Mouse (Mus musculus): ENCODE data around the gene Homer1.

Homer1 gene

DNA sequence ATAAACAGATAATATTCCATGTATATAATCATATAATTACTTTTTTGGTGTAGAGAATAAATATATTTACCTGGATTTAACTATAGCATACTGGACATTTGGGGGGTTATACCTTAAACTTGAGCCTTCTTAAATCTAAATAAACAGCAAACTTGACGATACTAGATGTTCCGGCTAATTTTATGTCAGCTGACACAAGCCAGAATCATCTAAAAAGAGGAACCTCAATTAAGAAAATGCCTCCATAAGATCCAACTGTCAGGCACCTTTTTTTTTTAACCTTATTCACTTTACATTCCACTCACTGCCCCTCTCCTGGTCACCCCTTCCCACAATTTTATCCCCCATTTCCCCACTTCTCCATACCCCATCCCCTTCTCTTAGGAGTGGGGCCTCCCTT is 84.2 kb downstream of the Homer1 start:
- in situ Hi-C loops (cut with MboI; ENCODE audit: low pct_unique_long_range_greater_than_20kb in 1 of 2, low sequenced_read_pairs in 2 of 2, unreplicated experiment in 1 of 2), result no loop called here

GRCm38 (mm10) chr13:93384481-93384880 is 85.0 kb downstream of the Homer1 start:
- in situ Hi-C loops (cut with MboI; ENCODE audit: low pct_unique_long_range_greater_than_20kb in 1 of 2, low sequenced_read_pairs in 2 of 2, unreplicated experiment in 1 of 2), result no loop called here

- in situ Hi-C loops (cut with MboI; ENCODE audit: low pct_unique_long_range_greater_than_20kb in 1 of 2, low sequenced_read_pairs in 2 of 2, unreplicated experiment in 1 of 2), result no loop called here
Measured at GRCm38 (mm10) chr13:93385147-93385546, 85.7 kb downstream of the Homer1 start.

GRCm38 (mm10) chr13:93387440-93387839 is 88.0 kb downstream of the Homer1 start:
- in situ Hi-C loops (cut with MboI; ENCODE audit: low pct_unique_long_range_greater_than_20kb in 1 of 2, low sequenced_read_pairs in 2 of 2, unreplicated experiment in 1 of 2), result no loop called here

DNA sequence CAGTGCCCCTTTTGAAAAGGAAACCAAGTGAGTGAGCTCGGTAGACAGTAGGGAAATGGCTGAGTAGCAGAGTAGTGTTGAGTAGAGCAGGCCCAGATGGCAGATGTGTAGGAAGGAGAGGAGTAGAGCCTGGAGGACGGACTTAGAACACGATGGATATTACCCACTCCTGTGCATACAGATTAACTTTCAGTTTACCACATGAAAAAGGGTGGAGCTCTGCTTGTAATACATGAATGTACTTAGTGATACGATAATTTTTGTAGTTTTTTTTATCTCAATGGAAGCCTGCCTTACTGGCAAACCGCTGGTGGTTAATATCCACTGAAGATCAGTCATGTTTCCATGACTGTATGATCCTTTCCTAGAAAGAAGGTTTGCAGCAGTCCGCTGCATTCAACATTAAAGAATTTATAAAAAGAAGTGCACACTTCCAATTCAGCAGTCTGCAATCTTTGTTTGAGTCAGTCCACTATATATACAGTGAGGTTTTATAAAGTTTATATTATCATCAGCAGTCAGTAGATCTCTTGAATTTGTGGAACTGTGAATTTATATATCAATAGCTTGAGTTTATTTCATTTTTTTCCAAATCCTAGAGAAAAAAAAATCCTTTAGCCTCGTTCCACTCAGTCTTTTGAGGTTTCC is 89.3 kb downstream of the Homer1 start:
- in situ Hi-C loops (cut with MboI; ENCODE audit: low pct_unique_long_range_greater_than_20kb in 1 of 2, low sequenced_read_pairs in 2 of 2, unreplicated experiment in 1 of 2), result no loop called here

- in situ Hi-C loops (cut with MboI; ENCODE audit: low pct_unique_long_range_greater_than_20kb in 1 of 2, low sequenced_read_pairs in 2 of 2, unreplicated experiment in 1 of 2), result no loop called here
Measured at GRCm38 (mm10) chr13:93389242-93389625, 89.8 kb downstream of the Homer1 start.

- in situ Hi-C loops (cut with MboI; ENCODE audit: low pct_unique_long_range_greater_than_20kb in 1 of 2, low sequenced_read_pairs in 2 of 2, unreplicated experiment in 1 of 2), result no loop called here
Measured at GRCm38 (mm10) chr13:93399710-93400216, 100.3 kb downstream of the Homer1 start.

GRCm38 (mm10) chr13:93401947-93402346 is 102.5 kb downstream of the Homer1 start:
- in situ Hi-C loops (cut with MboI; ENCODE audit: low pct_unique_long_range_greater_than_20kb in 1 of 2, low sequenced_read_pairs in 2 of 2, unreplicated experiment in 1 of 2), result no loop called here

DNA sequence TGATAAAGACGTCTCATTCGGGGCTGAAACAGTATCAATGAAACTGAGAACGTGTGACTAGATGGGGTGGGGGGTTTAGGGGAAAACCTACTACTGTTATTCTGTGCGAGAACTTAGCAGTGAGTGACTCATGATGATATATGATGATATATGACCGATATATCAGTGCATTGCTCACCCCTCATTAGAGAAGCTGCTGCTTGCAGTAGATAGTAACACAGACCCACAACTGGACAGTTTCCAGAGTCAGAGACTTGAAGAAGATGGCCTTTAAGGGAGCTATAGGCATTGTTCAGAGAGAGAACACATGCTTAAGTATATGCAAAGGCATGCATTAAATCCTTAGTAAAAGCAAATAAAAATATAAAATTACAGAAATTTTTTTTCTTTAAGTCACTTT is 107.4 kb downstream of the Homer1 start:
- in situ Hi-C loops (cut with MboI; ENCODE audit: low pct_unique_long_range_greater_than_20kb in 1 of 2, low sequenced_read_pairs in 2 of 2, unreplicated experiment in 1 of 2), result no loop called here

DNA sequence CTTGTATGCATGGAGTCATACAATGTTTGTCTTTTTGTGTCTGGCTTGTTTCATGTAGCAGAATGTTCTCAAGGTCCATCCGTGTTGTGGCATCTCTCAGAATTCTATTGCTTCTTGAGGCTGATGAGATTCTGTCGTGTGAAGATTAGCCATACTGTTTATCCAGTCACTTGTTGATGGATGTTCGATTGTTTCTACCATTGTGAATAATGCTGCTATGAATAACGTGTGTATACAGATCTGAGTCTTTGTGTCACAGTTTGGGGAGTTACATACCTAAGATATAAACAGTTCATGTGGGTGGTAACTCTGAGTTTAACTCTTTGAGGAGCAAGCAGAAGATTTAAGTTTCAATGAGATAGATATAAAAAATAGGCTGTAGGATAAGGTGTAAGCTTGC is 110.9 kb downstream of the Homer1 start:
- in situ Hi-C loops (cut with MboI; ENCODE audit: low pct_unique_long_range_greater_than_20kb in 1 of 2, low sequenced_read_pairs in 2 of 2, unreplicated experiment in 1 of 2), result no loop called here

DNA sequence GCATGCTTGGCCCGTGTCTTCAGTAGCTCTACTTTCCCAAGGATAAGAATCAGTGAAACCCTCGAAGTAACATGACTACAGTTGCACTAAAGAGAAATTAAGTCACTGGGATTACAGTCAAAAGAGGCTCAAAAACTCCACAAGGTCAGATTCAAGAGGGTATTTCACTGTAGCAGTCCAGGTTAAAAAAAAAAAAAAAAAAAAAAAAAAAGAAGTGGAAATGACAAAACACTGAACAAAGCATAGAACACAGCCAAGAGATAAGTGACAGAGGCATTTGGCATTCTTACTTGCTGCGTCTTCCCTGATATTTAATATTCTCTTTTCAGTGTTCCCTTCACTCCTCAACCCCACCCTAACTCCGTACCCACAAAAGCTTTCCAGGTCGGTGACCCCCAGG is 115.6 kb downstream of the Homer1 start:
- in situ Hi-C loops (cut with MboI; ENCODE audit: low pct_unique_long_range_greater_than_20kb in 1 of 2, low sequenced_read_pairs in 2 of 2, unreplicated experiment in 1 of 2), result no loop called here

DNA sequence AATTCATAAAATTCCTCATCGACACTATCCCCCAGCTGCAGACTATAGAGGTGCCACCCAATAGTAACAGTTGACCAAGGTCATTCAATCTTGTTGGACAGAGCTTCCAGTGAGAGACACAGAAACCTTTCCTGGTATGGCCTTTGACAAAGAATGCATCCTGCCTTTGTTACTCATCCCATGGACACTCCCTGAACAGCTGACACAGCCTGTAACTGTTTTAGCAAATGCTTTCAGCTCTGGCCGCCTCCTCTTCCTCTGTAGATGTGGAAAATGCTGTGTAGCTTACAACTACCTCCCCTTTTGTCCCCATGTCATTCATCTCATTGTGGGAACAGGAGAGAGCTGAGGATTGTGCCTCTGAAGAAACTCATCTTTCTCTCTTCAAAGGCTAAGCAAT is 118.9 kb downstream of the Homer1 start:
- in situ Hi-C loops (cut with MboI; ENCODE audit: low pct_unique_long_range_greater_than_20kb in 1 of 2, low sequenced_read_pairs in 2 of 2, unreplicated experiment in 1 of 2), result no loop called here

DNA sequence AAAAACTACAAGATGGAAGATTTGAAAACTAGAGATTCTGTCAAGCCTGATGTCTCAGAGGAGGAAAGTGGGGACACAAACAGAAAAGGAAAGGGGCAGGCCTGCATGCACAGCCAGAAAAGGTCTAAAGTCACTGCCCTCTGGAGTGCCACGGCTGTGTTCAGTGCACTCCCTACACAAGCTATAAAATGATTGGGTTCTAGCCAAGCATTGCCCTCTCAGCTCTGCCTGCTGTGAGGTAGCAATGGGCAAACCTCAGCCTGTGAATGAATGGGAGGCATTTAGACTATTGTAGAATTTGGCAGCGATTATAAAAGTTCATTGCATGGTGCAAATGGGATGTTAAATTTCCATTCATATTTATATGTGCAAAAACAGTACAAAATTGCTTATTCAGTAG is 120.3 kb downstream of the Homer1 start:
- in situ Hi-C loops (cut with MboI; ENCODE audit: low pct_unique_long_range_greater_than_20kb in 1 of 2, low sequenced_read_pairs in 2 of 2, unreplicated experiment in 1 of 2), result no loop called here

- in situ Hi-C loops (cut with MboI; ENCODE audit: low pct_unique_long_range_greater_than_20kb in 1 of 2, low sequenced_read_pairs in 2 of 2, unreplicated experiment in 1 of 2), result no loop called here
Measured at GRCm38 (mm10) chr13:93423224-93423623, 123.8 kb downstream of the Homer1 start.

DNA sequence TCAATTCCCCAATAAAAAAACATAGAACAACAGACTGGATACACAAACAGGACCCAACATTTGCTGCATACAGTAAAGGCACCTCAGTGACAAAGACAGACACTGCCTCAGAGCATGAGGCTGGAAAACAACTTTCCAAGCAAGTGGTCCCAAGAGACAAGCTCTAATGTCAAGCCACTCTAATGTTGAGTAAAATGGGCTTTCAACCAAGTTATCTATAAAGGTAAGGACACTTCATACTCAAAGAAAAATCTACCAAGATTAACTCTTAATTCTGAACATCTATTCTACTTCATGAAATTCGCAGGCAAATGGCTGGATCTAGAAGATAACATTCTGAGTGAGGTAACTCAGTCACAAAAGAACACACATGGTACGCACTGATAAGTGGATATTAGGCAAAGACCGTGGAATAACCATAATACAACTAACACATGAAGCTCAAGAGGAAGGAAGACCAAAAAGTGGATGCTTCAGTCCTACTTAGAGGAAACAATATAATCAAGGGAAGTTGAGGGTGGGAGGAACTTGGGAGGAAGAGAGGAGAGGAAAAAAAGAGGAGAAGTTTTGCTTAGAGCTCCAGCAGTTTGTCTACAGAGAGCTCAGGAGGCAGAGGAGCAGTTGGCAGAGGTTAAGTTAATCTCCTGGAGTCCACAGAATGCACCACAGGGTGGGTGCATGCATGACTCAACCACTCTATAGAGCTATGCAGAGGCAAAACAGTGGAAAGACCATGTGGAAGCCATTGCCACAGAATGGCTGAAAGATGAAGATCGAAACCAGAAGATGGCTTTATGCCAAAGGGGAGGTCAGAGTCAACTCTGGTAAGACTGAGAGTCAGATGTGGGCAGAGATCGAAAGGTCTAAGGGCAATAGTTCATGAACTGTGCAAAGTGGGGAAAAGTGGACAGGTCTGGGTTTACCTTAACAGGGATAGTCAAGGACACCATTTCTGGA is 128.8 kb downstream of the Homer1 start:
- in situ Hi-C loops (cut with MboI; ENCODE audit: low pct_unique_long_range_greater_than_20kb in 1 of 2, low sequenced_read_pairs in 2 of 2, unreplicated experiment in 1 of 2), result no loop called here

GRCm38 (mm10) chr13:93429205-93429604 is 129.8 kb downstream of the Homer1 start:
- in situ Hi-C loops (cut with MboI; ENCODE audit: low pct_unique_long_range_greater_than_20kb in 1 of 2, low sequenced_read_pairs in 2 of 2, unreplicated experiment in 1 of 2), result no loop called here

DNA sequence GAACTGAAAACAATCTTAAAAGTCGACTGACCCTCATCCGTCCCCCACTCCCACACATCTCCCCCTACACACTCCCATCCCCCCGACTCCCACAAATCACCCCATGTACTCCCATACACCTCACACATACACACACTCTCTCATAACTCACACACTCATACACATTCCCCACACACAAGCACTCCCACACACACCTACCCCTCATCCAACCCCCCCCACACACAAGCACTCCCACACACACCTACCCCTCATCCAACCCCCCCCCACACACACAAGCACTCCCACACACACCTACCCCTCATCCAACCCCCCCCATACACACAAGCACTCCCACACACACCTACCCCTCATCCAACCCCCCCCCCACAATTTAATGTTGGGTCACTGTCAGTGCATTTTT is 140.7 kb downstream of the Homer1 start:
- in situ Hi-C loops (cut with MboI; ENCODE audit: low pct_unique_long_range_greater_than_20kb in 1 of 2, low sequenced_read_pairs in 2 of 2, unreplicated experiment in 1 of 2), result no loop called here

GRCm38 (mm10) chr13:93453275-93453674 is 153.8 kb downstream of the Homer1 start:
- in situ Hi-C loops (cut with MboI; ENCODE audit: low pct_unique_long_range_greater_than_20kb in 1 of 2, low sequenced_read_pairs in 2 of 2, unreplicated experiment in 1 of 2), result no loop called here

Data from mouse embryonic stem cell (cell line).